Mouse (Mus musculus) gastrocnemius, postnatal 36 days (tissue): ENCODE measurements around the gene Fcrl5. TPM values are rescaled to one million over a fixed set of nuclear protein-coding genes. Genes with fewer than 3 reads are reported as not detected.

Experiments used
- DNase-seq, 2 experiments: peaks; one replicate each; pipeline ENCODE4 v3.0.0; 2022
- intact Hi-C: fragments of 180-260 bp; cut with DNase I; formaldehyde crosslinking; loops from one replicate; pipeline ENCODE4 v1.15.1; 2025
- total RNA-seq, 2 experiments: library from RNA; stranded (reverse); gene quantifications; 2 replicates each; pipeline ENCODE4 v1.2.3; 2021

Gene Fcrl5
- total RNA-seq, 2 experiments from 2014 or later = not detected

GRCm38 (mm10) chr3:87499072-87499471 lies 63.5 kb downstream of the Fcrl5 start:
- peak in 1 of 2 experiments; percentile 31 for DNase-seq
- intact Hi-C loops = loop anchor here (2.0 to 10.0 kb wide), 3 partner anchors 88 to 464 kb away; no protein-coding TSS in a partner anchor

- intact Hi-C loops = loop anchor here (5.0 to 10.0 kb wide), 2 partner anchors 178 to 416 kb away; no protein-coding TSS in a partner anchor
- DNase-seq = no peak
Measured at GRCm38 (mm10) chr3:87500088-87501055, 64.8 kb downstream of the Fcrl5 start.

GRCm38 (mm10) chr3:87501151-87501550 lies 65.6 kb downstream of the Fcrl5 start:
- DNase-seq = no peak
- intact Hi-C loops = loop anchor here (5.0 to 10.0 kb wide), 2 partner anchors 179 to 416 kb away; no protein-coding TSS in a partner anchor

GRCm38 (mm10) chr3:87502771-87503170 lies 67.2 kb downstream of the Fcrl5 start:
- no peak for DNase-seq
- intact Hi-C loops = loop anchor here (5.0 to 10.0 kb wide), 2 partner anchors 180 to 418 kb away; no protein-coding TSS in a partner anchor

- no peak for DNase-seq
- intact Hi-C loops = loop anchor here (5.0 to 10.0 kb wide), 2 partner anchors 182 to 420 kb away; no protein-coding TSS in a partner anchor
Measured at GRCm38 (mm10) chr3:87504330-87504729, 68.8 kb downstream of the Fcrl5 start.

GRCm38 (mm10) chr3:87504749-87505425 lies 69.3 kb downstream of the Fcrl5 start:
- intact Hi-C loops = loop anchor here (5.0 to 10.0 kb wide), 2 partner anchors 183 to 420 kb away; no protein-coding TSS in a partner anchor
- no peak for DNase-seq

GRCm38 (mm10) chr3:87506456-87507416 lies 71.2 kb downstream of the Fcrl5 start:
- intact Hi-C loops = loop anchor here (10.0 kb wide), 1 partner anchor 422 kb away; no protein-coding TSS in a partner anchor
- DNase-seq = no peak

- DNase-seq = peak; percentile 56 to 75
- intact Hi-C loops = loop anchor here (1.0 to 10.0 kb wide), 2 partner anchors 53 to 424 kb away; no protein-coding TSS in a partner anchor
Measured at GRCm38 (mm10) chr3:87508205-87508901, 72.8 kb downstream of the Fcrl5 start.

GRCm38 (mm10) chr3:87509061-87509460 lies 73.5 kb downstream of the Fcrl5 start:
- peak in 1 of 2 experiments; percentile 31 for DNase-seq
- intact Hi-C loops = loop anchor here (10.0 kb wide), 1 partner anchor 424 kb away; no protein-coding TSS in a partner anchor

GRCm38 (mm10) chr3:87510832-87511231 lies 75.3 kb downstream of the Fcrl5 start:
- no peak for DNase-seq
- intact Hi-C loops = loop anchor here (2.0 kb wide), 1 partner anchor 42 kb away; no protein-coding TSS in a partner anchor

GRCm38 (mm10) chr3:87511971-87512765 lies 76.6 kb downstream of the Fcrl5 start:
- intact Hi-C loops = loop anchor here (2.0 kb wide), 1 partner anchor 41 kb away; no protein-coding TSS in a partner anchor

GRCm38 (mm10) chr3:87515567-87516081 lies 80.1 kb downstream of the Fcrl5 start:
- intact Hi-C loops = no loop called here
- no peak for DNase-seq

More at GRCm38 (mm10) chr3:87511971-87512765, 76.6 kb downstream of the Fcrl5 start:
- DNase-seq = no peak

- intact Hi-C loops = no loop called here
- no peak for DNase-seq
Measured at GRCm38 (mm10) chr3:87518425-87518824, 82.9 kb downstream of the Fcrl5 start.

- intact Hi-C loops = no loop called here
- DNase-seq = no peak
Measured at GRCm38 (mm10) chr3:87521126-87521525, 85.6 kb downstream of the Fcrl5 start.

- intact Hi-C loops = no loop called here
- no peak for DNase-seq
Measured at GRCm38 (mm10) chr3:87521833-87522232, 86.3 kb downstream of the Fcrl5 start.

- no peak for DNase-seq
- intact Hi-C loops = no loop called here
Measured at GRCm38 (mm10) chr3:87523701-87524100, 88.1 kb downstream of the Fcrl5 start.

GRCm38 (mm10) chr3:87525043-87525836 lies 89.7 kb downstream of the Fcrl5 start, which contains the start of gene Etv3:
Etv3 (plus strand) TSS chr3:87525407.
- DNase-seq = peak; percentile 80 to 82
- intact Hi-C loops = no loop called here
